Mouse (Mus musculus) ES-Bruce4 (cell line): Measurements from ENCODE around the gene Klhl22.

Experiments used
- CTCF ChIP-seq: IDR thresholded peaks from one replicate; pipeline ENCODE4 v1.8.1; 2011; ENCODE audit warnings: low read depth, low read length
- POLR2A ChIP-seq: IDR thresholded peaks from one replicate; pipeline ENCODE4 v1.8.1; 2011; ENCODE audit warnings: low read length; ENCODE audit not compliant: insufficient read depth

GRCm38 (mm10) chr16:17799584-17799983 lies 40.2 kb downstream of the Klhl22 start:
- no peak for TF ChIP-seq CTCF
- TF ChIP-seq POLR2A, result no peak
